Mouse (Mus musculus): Measurements from ENCODE around the gene Tex13c3. TPM values are rescaled to one million over a fixed set of nuclear protein-coding genes. Genes with fewer than 3 reads are reported as not detected.
"Not testable (repeated sequence)": the region's sequence is repeated elsewhere in the genome, so short reads cannot be mapped to it uniquely, and the experiment has no call there.

The Tex13c3 gene
- not detected in 2 replicates for polyA plus RNA-seq (2011; ENCODE audit: insufficient read length, low read depth, missing spikeins)

DNA sequence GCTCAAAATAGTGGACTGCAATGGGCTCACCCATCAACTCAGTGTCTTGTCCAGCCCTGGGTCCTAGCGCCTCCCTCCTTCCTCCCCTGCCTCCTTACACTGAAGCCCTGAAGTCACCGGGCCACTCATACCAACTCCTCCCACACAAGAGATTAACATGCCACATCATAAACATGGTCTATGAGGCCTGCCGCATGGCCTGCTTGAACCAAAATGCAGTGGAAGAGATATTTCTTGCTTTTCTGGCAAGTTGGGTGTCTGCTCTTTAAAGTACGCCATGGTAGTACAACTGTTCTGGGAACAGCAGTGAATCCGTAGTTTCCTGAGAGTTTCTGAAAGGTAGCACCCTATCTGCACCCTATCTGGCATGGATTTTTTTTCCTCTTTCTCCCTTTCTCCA is at the start of gene Tex13c3:
Gene Tex13c3, minus strand, starts transcription at position 101 of the 400 bp plus-strand sequence.
- not testable (repeated sequence) for H3K4me3 ChIP-seq (ENCODE audit: insufficient read depth, low read length); H3K27ac ChIP-seq (ENCODE audit: insufficient read depth, low read length); H3K4me1 ChIP-seq (ENCODE audit: control insufficient read depth, insufficient read depth, low read length)

GRCm38 (mm10) chrX:19489731-19490130 is 8.6 kb upstream of the Tex13c3 start:
- TF ChIP-seq CTCF (IDR thresholded peaks at IDR 0.05; ENCODE audit: borderline replicate concordance, insufficient read depth, low read length) = no peak
- no peak for TF ChIP-seq POLR2A (IDR thresholded peaks at IDR 0.05; ENCODE audit: low read depth, low read length)
- no peaks in the 10 kb centered on the region for H3K4me1 ChIP-seq (ENCODE audit: control insufficient read depth, insufficient read depth, low read length)
- no peak overlapping the region for H3K27ac ChIP-seq (ENCODE audit: insufficient read depth, low read length)
- H3K4me3 ChIP-seq (ENCODE audit: insufficient read depth, low read length) = no peak overlapping the region
